Mouse (Mus musculus): ENCODE results near the gene Kiz. TPM values are rescaled to one million over a fixed set of nuclear protein-coding genes. Genes with fewer than 3 reads are reported as not detected.

The Kiz gene
- total RNA-seq, 1 experiment from 2014 or later, result 39.8 TPM

Other genes starting within 250 kb of the Kiz start
- 202 and 227 TPM in 2 replicates for gene Xrn2, start 157.1 kb downstream of the Kiz start, total RNA-seq (2017)
- gene Nkx2-4, start 229.6 kb downstream of the Kiz start, total RNA-seq (2017), result not detected in 2 replicates